Mouse (Mus musculus): ENCODE measurements at regions not wholly inside any gene's neighbourhood (a gene's known extent, or its start where the extent isn't known, plus 50 kb on each side); places are given as distances from the start of the nearest gene placed in this dataset.

DNA sequence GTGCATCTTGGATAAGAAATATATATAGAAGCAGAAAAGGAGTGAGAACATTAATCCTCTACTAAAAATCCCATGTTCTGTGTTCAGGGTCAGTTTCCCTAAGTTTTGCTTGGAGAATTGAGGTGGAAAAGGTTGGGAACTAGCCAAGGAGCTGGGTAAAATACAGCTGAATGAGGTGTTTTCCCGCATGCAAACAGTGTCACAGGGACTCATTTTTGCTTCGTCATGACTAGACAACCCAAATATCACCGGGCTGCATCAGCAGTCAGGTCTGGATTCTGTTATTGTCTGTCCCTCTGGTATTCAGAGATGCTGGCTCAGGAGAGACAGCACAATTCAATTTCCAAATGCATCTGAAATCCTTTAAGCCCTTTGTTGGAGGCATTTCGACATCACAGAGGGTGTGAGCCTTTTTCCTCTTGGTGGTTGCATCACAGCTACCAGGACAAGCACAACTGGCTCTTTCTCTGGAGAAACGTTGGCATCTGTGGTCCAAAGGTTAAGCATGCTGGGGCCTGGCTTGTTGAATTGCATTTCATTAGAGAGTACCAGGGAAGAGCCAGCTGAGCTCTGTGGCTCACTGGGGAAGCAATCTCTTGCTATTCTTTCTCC lies 59.6 kb upstream of the Sesn3 start:
- no peak for ATAC-seq
- H3K4me1 ChIP-seq (ENCODE audit: control insufficient read depth, insufficient read depth, low read depth, low read length): no peaks in the 10 kb centered on the region
- H3K4me2 ChIP-seq (ENCODE audit: low read length): no peak overlapping the region
- no peak overlapping the region for H3K4me3 ChIP-seq (ENCODE audit: low read length)
- H3K9ac ChIP-seq (ENCODE audit: low read depth, low read length): no peak overlapping the region
- no peaks in the 10 kb centered on the region for H3K27me3 ChIP-seq (replicated peaks; ENCODE audit: control insufficient read depth, insufficient read depth, low read length)
- H3K36me3 ChIP-seq (ENCODE audit: control insufficient read depth, insufficient read depth, low read length): no peaks in the 10 kb centered on the region
- WGBS: 52% methylated on average over 5 of the region's 5 CpGs
- H3K27ac ChIP-seq (ENCODE audit: low read depth, low read length): no peak overlapping the region
- no peaks in the 10 kb centered on the region for H3K9me3 ChIP-seq (ENCODE audit: control insufficient read depth, low read length)

DNA sequence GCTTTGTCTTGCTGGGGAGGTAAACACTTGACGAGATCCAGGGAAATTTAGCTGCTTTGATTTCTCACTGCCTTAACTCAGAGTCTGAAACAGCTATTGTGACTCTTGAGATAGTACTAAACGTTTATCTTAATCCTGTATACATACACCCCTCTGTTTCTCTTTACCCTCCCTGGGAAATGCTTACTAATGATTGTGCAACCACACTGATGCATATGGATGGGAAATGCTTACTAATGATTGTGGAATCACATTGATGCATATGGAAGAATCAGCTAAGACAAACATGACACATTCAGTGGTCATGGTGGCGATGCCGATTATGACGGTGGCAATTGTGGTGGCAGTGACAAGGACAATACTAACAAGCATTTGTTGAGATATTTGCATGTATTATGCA lies 58.9 kb upstream of the Sesn3 start:
- 83% methylated on average over 5 of the region's 5 CpGs for WGBS
- Histone ChIP-seq H3K4me1 (ENCODE audit: control insufficient read depth, insufficient read depth, low read depth, low read length) (no peaks in the 10 kb centered on the region), H3K9me3 (ENCODE audit: control insufficient read depth, low read length) (no peaks in the 10 kb centered on the region), H3K4me2 (ENCODE audit: low read length) (no peak overlapping the region), H3K9ac (ENCODE audit: low read depth, low read length) (no peak overlapping the region), H3K27me3 (replicated peaks; ENCODE audit: control insufficient read depth, insufficient read depth, low read length) (no peaks in the 10 kb centered on the region), H3K36me3 (ENCODE audit: control insufficient read depth, insufficient read depth, low read length) (no peaks in the 10 kb centered on the region), H3K27ac (ENCODE audit: low read depth, low read length) (no peak overlapping the region), H3K4me3 (ENCODE audit: low read length) (no peak overlapping the region)
- ATAC-seq: no peak

DNA sequence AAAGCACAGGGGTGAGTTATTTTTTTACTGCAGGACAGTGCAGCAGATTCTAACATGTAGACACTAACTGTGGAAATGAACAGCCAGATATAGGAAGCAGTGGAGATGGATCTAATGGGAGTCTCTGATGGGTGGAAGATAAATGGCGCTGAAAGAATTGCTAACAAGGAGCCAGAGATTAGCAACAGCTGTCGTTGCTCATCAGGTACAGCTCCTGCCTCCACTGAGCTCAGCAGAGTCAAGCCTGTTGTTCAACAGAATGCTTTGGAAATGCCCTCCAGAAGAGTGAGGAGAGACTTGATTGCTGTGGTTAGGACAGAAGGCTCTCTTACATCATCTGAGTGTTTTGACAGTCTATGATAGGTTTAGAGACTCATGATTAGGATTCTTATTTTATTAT lies 51.9 kb upstream of the Sesn3 start:
- Histone ChIP-seq H3K4me1 (ENCODE audit: control insufficient read depth, insufficient read depth, low read depth, low read length) (no peaks in the 10 kb centered on the region), H3K27me3 (replicated peaks; ENCODE audit: control insufficient read depth, insufficient read depth, low read length) (no peaks in the 10 kb centered on the region), H3K9me3 (ENCODE audit: control insufficient read depth, low read length) (no peaks in the 10 kb centered on the region), H3K4me3 (ENCODE audit: low read length) (no peak overlapping the region), H3K27ac (ENCODE audit: low read depth, low read length) (no peak overlapping the region), H3K36me3 (ENCODE audit: control insufficient read depth, insufficient read depth, low read length) (no peaks in the 10 kb centered on the region), H3K4me2 (ENCODE audit: low read length) (no peak overlapping the region), H3K9ac (ENCODE audit: low read depth, low read length) (no peak overlapping the region)
- 74% methylated on average over 2 of the region's 2 CpGs for WGBS
- no peak for ATAC-seq

All from hindbrain, embryonic 16.5 days (tissue).